Mouse (Mus musculus) limb, embryonic 11.5 days (tissue): ENCODE results near the gene Chit1. TPM values are rescaled to one million over a fixed set of nuclear protein-coding genes. Genes with fewer than 3 reads are reported as not detected.

Source experiments
- ATAC-seq: fragments of 200-750 bp; cut with Nextera tagmentation; 2 replicates; pipeline ENCODE4 v1.8.0; 2017; ENCODE audit warnings: low read depth; ENCODE audit not compliant: insufficient number of reproducible peaks, low FRiP score, low TSS enrichment
- DNase-seq: peaks from one replicate; pipeline ENCODE4 v3.0.0-alpha.2; 2015; ENCODE audit warnings: low spot score
- H3K27ac ChIP-seq: fragments of 300-500 bp; sonication (generic); replicated peaks from 2 replicates; pipeline ENCODE4 v1.5.1; 2014; ENCODE audit warnings: low read depth, mild to moderate bottlenecking, low read length
- H3K27me3 ChIP-seq: fragments of 300-500 bp; sonication (generic); 2 replicates; pipeline ENCODE4 v1.6.1; 2014; ENCODE audit warnings: mild to moderate bottlenecking, low read length, mixed read lengths; ENCODE audit not compliant: control insufficient read depth, insufficient read depth
- H3K36me3 ChIP-seq: fragments of 300-500 bp; sonication (generic); 2 replicates; pipeline ENCODE4 v1.6.1; 2014; ENCODE audit warnings: mild to moderate bottlenecking, low read length, moderate library complexity, mixed read lengths; ENCODE audit not compliant: control insufficient read depth, insufficient read depth
- H3K4me1 ChIP-seq: fragments of 300-500 bp; sonication (generic); 2 replicates; pipeline ENCODE4 v1.6.1; 2014; ENCODE audit warnings: low read length, mixed read lengths; ENCODE audit not compliant: control insufficient read depth, insufficient read depth
- H3K4me2 ChIP-seq: fragments of 300-500 bp; sonication (generic); 2 replicates; pipeline ENCODE4 v1.6.1; 2014; ENCODE audit warnings: low read depth, mild to moderate bottlenecking, moderate library complexity; ENCODE audit not compliant: severe bottlenecking
- H3K4me3 ChIP-seq: fragments of 300-500 bp; sonication (generic); 2 replicates; pipeline ENCODE4 v1.5.1; 2014; ENCODE audit warnings: low read depth, low read length
- H3K9ac ChIP-seq: fragments of 300-500 bp; sonication (generic); 2 replicates; pipeline ENCODE4 v1.6.1; 2014; ENCODE audit warnings: mild to moderate bottlenecking, low read length
- H3K9me3 ChIP-seq: fragments of 300-500 bp; sonication (generic); 2 replicates; pipeline ENCODE4 v1.6.1; 2016; ENCODE audit warnings: low read length; ENCODE audit not compliant: control insufficient read depth
- WGBS: fragments of 180-500 bp; shearing (Covaris S2); extraction: QIAGEN DNeasy Blood & Tissue Kit; methylation state at CpG from one replicate; pipeline ENCODE4 v1.1.7; 2014; 5-methylcytosine and 5-hydroxymethylcytosine counted together
- polyA plus RNA-seq: library from polyadenylated mRNA; unstranded; fragments of >200 nt; fragmentation: Nextera tagmentation; extraction: Ambion mirVana; gene quantifications from 2 replicates; pipeline ENCODE4 v1.2.1, GENCODE M21; 2014

The Chit1 gene
- polyA plus RNA-seq, 1 experiment from 2014 or later: not detected

GRCm38 (mm10) chr1:134067143-134067619 is 43.9 kb upstream of the Chit1 start:
- 8% methylated on average over 8 of the region's 8 CpGs for WGBS
- Histone ChIP-seq H3K27me3 (no peaks in the 10 kb centered on the region), H3K27ac (peak overlapping the region; percentile 31; the same call in 1 of the 2 replicates), H3K9ac (no peak overlapping the region; the same call in 1 of the 2 replicates), H3K4me3 (no peak overlapping the region), H3K4me1 (peaks cover 53% of the 10 kb centered on the region), H3K9me3 (no peaks in the 10 kb centered on the region), H3K36me3 (no peaks in the 10 kb centered on the region), H3K4me2 (no peak overlapping the region)
- ATAC-seq: peak; percentile 76
- peak; percentile 81 for DNase-seq

DNA sequence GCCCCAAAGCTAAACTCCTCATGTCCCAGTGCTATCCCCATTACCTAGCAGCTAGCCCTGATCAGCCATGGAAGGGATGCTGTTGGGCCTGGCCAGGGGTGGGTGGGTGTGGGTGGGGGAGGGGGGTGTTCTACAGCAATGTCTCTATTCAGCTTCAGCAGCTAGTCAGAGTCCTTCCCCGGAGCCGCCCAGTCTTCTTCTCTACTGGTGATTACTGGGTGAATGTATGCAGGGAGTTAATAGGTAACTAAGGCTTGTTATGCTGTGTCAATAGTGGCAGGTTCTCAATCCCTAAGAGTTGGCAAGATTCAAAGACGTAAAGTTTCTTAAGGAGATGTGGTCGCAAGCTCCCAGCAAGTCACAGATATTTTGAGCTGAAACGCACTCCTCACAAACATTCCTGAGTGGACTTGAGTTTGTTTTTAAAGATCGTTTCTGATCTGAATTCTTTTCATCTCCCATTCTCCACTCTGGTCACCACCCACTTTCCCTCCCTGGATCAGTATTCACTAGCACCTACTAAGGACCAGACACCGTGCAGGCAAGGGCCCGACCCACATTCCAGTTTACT is 40.9 kb upstream of the Chit1 start:
- no peaks in the 10 kb centered on the region for H3K36me3 ChIP-seq
- 82% methylated on average over 8 of the region's 8 CpGs for WGBS
- ATAC-seq: no peak
- H3K4me3 ChIP-seq: no peak overlapping the region
- no peaks in the 10 kb centered on the region for H3K9me3 ChIP-seq
- H3K4me1 ChIP-seq: peaks cover 27% of the 10 kb centered on the region
- no peak overlapping the region for H3K9ac ChIP-seq
- no peak overlapping the region for H3K4me2 ChIP-seq
- H3K27ac ChIP-seq: no peak overlapping the region
- DNase-seq: no peak
- H3K27me3 ChIP-seq: no peaks in the 10 kb centered on the region

DNA sequence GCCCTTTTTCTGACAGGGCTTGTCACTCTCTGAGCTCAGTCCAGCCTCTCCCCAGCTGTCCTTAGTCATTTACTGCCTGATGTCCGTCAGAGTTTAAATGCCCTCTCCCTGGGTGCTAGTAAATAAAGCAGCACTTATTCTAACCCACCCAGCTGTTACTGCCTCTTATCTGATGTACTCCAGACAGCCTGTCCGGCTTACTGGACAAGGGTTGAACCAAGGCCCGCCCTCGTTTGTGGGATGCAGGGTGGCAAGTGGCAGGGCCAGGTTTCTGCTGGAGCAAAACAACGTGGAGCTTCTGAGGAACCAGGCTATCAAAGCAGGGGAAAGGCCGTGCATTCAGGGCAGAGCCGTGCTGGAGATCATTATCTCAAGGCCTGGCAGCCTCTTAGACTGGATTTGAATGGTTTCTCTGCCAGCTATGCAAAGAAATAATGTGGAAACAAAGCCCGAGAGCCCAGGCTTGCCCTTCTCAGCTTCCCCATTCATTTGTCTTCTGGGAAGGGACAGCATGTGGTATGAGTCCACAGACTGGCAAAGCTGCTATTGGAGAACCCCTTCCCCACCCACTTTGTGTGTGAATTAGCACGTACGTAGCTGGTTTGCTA is 39.5 kb upstream of the Chit1 start:
- H3K36me3 ChIP-seq: no peaks in the 10 kb centered on the region
- H3K27ac ChIP-seq: no peak overlapping the region
- H3K4me1 ChIP-seq: peaks cover 18% of the 10 kb centered on the region
- no peak for DNase-seq
- WGBS: 35% methylated on average over 10 of the region's 10 CpGs
- H3K27me3 ChIP-seq: no peaks in the 10 kb centered on the region
- no peak overlapping the region for H3K4me3 ChIP-seq
- H3K4me2 ChIP-seq: no peak overlapping the region
- no peak overlapping the region for H3K9ac ChIP-seq
- H3K9me3 ChIP-seq: no peaks in the 10 kb centered on the region
- no peak for ATAC-seq

DNA sequence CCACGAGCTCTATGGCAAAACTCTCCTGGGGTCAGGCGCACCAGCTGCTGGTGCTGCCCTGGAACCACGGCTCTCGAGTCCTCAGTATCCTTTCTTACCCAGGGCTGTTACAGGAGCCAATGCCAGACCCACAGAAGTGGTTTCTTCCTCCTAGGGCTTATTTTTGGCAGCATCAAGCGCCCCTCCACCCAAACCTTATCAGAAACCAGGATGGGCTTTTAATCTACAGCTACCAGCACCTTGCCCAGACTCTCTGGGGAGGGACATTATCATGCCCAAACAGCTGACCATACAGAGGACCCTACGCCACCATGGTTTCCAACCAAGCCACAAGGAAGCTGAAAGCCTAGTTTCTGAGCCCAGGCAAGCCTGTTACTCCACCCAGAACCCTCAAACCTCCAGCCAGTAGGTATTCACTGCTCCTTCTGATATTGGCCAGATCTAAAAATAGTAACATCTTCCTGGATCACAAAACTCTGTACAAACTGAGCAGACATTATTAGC is 37.9 kb upstream of the Chit1 start:
- ATAC-seq (no peak), DNase-seq (no peak)
- WGBS: 82% methylated on average over 6 of the region's 6 CpGs
- Histone ChIP-seq H3K27me3 (no peaks in the 10 kb centered on the region), H3K4me2 (no peak overlapping the region), H3K27ac (no peak overlapping the region), H3K4me3 (no peak overlapping the region), H3K9ac (no peak overlapping the region), H3K36me3 (no peaks in the 10 kb centered on the region), H3K9me3 (no peaks in the 10 kb centered on the region), H3K4me1 (peaks cover 5% of the 10 kb centered on the region)

- Histone ChIP-seq H3K27me3 (no peaks in the 10 kb centered on the region), H3K9me3 (no peaks in the 10 kb centered on the region), H3K4me1 (peaks cover 8% of the 10 kb centered on the region; the same call in 1 of the 2 replicates), H3K27ac (no peak overlapping the region), H3K4me3 (no peak overlapping the region), H3K4me2 (no peak overlapping the region), H3K9ac (no peak overlapping the region), H3K36me3 (no peaks in the 10 kb centered on the region)
- ATAC-seq (no peak), DNase-seq (no peak)
- 77% methylated on average over 1 of the region's 1 CpGs for WGBS
Measured at GRCm38 (mm10) chr1:134073658-134074057, 37.4 kb upstream of the Chit1 start.

GRCm38 (mm10) chr1:134074184-134074583 is 36.9 kb upstream of the Chit1 start:
- DNase-seq (no peak), ATAC-seq (no peak)
- Histone ChIP-seq H3K36me3 (no peaks in the 10 kb centered on the region), H3K9me3 (no peaks in the 10 kb centered on the region), H3K27me3 (no peaks in the 10 kb centered on the region), H3K4me3 (no peak overlapping the region), H3K27ac (no peak overlapping the region), H3K9ac (no peak overlapping the region), H3K4me1 (peaks cover 8% of the 10 kb centered on the region; the same call in 1 of the 2 replicates), H3K4me2 (no peak overlapping the region)
- WGBS: 56% methylated on average over 3 of the region's 3 CpGs

DNA sequence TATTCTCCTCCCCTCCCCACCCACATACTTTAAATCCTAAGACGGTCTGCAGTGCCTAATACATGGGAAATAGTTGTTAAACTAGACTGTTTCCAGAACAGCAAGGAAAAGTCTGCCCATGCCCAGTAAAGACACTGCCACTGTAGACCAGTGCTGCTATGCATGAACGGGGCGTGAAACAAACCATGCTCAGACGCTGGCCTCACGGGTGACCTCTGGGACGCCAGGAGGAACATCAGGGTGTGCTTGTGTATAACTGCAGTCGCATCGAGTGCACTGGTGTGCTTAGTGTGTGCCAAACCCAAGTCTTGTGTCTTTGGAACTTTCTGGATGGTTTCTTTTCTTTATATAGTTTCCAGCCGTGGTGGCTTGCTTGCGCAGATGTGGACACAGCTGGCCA is 36.4 kb upstream of the Chit1 start:
- Histone ChIP-seq H3K4me1 (peaks cover 12% of the 10 kb centered on the region; the same call in 1 of the 2 replicates), H3K4me3 (no peak overlapping the region), H3K9ac (no peak overlapping the region), H3K4me2 (no peak overlapping the region), H3K27ac (no peak overlapping the region), H3K9me3 (no peaks in the 10 kb centered on the region), H3K36me3 (no peaks in the 10 kb centered on the region), H3K27me3 (no peaks in the 10 kb centered on the region)
- 88% methylated on average over 10 of the region's 10 CpGs for WGBS
- ATAC-seq (no peak), DNase-seq (no peak)

DNA sequence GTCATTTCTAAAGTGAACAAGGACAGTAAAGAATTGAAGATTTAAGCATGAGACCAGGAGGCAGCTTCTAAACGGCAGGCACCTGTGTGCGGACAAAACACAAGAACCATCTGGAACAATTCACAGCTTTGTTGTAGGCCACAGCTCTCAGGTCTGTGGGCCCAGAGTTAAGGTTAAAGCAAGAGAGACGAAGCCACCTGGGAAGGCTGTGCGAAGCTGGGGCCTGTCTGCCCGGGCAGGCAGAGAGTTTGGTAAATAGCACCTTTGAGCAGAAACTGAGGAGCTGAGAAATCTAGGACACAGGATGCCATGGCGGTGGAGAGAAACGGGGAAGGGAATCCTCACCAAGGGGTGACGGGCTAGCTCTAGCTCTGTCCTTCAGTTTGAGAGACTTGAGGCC is 35.5 kb upstream of the Chit1 start:
- H3K4me3 ChIP-seq: no peak overlapping the region
- no peaks in the 10 kb centered on the region for H3K27me3 ChIP-seq
- no peaks in the 10 kb centered on the region for H3K36me3 ChIP-seq
- H3K4me1 ChIP-seq: peaks cover 12% of the 10 kb centered on the region; the same call in 1 of the 2 replicates
- WGBS: 86% methylated on average over 8 of the region's 8 CpGs
- H3K9me3 ChIP-seq: no peaks in the 10 kb centered on the region
- no peak overlapping the region for H3K9ac ChIP-seq
- H3K4me2 ChIP-seq: no peak overlapping the region
- ATAC-seq (no peak), DNase-seq (no peak)
- H3K27ac ChIP-seq: no peak overlapping the region
